Mouse (Mus musculus): ENCODE data around the gene Prame.
"Not testable (repeated sequence)": the region's sequence is repeated elsewhere in the genome, so short reads cannot be mapped to it uniquely, and the experiment has no call there.

Gene Prame
- long read RNA-seq, experiment 1, result 0 reads
- long read RNA-seq, experiment 2, result 0 reads

GRCm38 (mm10) chrX:135627605-135628004 is at the start of gene Prame:
Gene Prame, minus strand, starts transcription at chrX:135627705.
- intact Hi-C loops (cut with DNase I), result no loop called here

GRCm38 (mm10) chrX:135652173-135652772 is 24.8 kb upstream of the Prame start:
- intact Hi-C loops (cut with DNase I), result loop anchor here (5.0 kb wide), 1 partner anchor 45 kb away; no protein-coding TSS in a partner anchor

GRCm38 (mm10) chrX:135601298-135602029 is 26.0 kb downstream of the Prame start:
- intact Hi-C loops (cut with DNase I), result loop anchor here (5.0 kb wide), 1 partner anchor 34 kb away; no protein-coding TSS in a partner anchor

DNA sequence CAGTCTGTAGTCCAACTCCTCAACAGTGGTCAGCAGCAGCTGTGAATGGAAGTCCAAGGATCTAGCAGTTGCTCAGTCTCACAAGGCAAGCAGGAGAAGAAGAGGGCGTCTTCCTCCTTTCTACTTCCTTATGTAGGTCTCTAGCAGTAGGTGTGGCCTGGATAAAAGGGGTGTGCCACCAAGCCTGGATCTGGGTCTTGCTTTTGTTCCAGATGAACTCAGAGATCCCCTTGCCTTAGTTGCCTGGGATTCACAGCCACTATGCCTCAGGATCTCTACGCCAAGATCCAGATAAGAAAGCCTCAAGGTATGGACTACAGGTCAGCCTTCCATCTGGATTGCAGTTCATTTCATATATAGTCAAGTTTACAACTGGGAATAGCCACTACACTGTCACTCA is 28.8 kb downstream of the Prame start, which contains the start of gene Nxf7:
Nxf7 (minus strand) TSS at position 101 of the 400 bp plus-strand sequence.
- intact Hi-C loops (cut with DNase I), result no loop called here

DNA sequence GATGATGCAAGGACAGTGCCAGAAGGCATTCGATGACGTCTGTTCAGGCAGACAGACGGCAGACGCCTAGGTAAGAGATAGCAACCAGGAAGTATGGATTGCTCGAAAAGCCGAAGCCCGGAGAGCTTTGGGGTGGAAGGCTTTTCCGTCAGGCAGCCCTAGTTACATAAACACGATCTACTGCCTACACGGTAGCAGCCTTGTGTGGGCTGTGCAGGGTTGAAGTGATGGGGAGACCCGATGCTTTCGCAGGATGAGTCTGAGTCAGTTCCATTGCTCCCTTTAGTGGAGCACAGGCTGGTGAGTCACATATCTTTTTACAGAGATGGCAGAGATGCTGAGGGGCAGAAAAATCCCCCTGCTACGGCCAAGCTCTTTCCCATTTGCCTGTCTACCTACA is 29.4 kb downstream of the Prame start:
- intact Hi-C loops (cut with DNase I), result no loop called here

DNA sequence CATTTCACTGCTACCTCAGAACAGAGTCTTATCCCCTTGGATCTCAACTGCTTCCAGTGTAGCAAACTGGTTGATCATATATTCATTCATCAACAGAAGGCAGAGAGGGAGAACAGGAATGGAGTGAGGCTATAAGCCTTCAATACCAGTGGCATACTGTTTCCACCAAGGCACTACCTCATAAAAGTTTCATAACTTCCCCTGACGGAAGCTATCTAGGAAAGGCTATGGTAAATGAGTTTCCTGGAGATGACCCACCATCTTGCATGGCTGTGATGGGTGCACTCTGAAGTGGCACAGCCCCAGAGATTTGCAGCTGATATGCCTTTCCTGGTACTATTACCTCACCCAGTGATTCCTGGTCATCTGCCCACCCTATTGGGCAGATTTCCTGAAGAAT is 51.1 kb downstream of the Prame start:
- intact Hi-C loops (cut with DNase I), result no loop called here

GRCm38 (mm10) chrX:135574958-135575628 is 52.4 kb downstream of the Prame start:
- intact Hi-C loops (cut with DNase I), result not testable (repeated sequence)

DNA sequence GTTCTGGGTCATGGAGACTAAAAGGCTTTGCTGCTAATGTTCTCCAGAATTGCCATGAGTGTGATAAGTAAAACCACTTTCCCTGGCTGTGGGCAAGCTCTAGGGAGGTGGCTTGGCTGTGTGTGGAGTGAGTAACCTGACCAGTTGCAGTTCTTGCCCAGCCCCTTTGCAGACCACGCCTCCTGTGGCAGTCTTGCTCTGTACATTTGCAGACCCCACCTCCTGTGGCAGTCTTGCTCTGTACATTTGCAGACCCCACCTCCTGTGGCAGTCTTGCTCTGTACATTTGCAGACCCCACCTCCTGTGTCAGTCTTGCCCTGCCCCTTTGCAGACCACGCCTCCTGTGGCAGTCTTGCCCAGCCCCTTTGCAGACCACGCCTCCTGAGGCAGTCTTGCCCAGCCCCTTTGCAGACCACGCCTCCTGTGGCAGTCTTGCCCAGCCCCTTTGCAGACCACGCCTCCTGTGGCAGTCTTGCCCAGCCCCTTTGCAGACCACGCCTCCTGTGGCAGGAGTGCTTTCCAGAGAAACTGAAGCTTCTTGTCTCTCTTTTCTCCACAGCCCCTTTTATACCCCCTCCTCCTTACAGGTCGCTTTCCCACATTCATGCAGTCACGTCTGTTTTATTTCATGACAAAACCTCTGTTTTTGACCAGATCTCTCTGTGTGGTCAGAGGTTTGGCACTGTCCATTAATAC is 53.1 kb downstream of the Prame start:
- intact Hi-C loops (cut with DNase I), result not testable (repeated sequence)

- intact Hi-C loops (cut with DNase I), result loop anchor here (5.0 kb wide), 1 partner anchor 33 kb away; no protein-coding TSS in a partner anchor
Observed at GRCm38 (mm10) chrX:135569467-135569866, 58.0 kb downstream of the Prame start.

DNA sequence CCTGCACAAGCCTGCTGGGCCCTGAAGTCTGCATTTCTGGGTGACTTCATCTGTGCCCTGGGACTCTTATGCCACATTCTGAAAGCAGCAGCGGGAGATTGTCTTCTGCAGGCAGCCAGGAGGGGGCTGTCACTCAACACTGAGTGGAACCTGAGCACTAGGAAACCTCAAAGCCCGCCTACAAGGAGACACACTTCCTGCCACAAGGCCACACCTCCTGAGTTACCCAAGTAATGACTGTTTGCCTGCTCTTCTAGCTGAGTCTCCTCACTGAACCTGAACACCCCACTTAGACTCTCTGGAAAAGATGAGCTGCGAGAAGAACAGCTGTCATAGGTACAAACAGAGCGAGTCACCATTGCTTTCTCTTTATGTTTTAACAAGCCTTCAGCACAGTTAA is 62.6 kb downstream of the Prame start:
- intact Hi-C loops (cut with DNase I), result loop anchor here (5.0 kb wide), 1 partner anchor 37 kb away; no protein-coding TSS in a partner anchor

All from adrenal gland (tissue).